Mouse (Mus musculus): ENCODE measurements at regions not wholly inside any gene's neighbourhood (a gene's known extent, or its start where the extent isn't known, plus 50 kb on each side); places are given as distances from the start of the nearest gene placed in this dataset.

DNA sequence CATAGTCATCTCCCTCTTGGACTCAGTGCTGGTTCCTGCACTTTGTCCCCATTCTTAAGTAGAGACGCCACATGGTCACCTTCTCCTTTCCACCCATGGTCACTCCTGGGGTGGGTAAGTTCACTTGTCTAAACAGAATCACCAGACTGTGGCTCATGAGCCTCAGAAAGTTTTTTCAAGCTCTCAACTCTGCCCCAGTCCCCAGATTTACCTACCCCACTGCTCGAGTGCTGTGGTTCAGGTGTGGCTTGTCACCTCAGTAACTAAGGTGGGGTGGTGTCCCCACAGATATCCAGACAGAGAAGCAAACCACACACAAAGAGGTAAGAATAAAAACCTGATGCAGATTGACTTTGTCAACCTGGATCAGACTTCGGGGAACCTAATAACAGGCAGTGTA is 87.6 kb downstream of the Rpl10-ps3 start:
- DNase-seq (ENCODE audit: low read depth, low spot score) = no peak

DNA sequence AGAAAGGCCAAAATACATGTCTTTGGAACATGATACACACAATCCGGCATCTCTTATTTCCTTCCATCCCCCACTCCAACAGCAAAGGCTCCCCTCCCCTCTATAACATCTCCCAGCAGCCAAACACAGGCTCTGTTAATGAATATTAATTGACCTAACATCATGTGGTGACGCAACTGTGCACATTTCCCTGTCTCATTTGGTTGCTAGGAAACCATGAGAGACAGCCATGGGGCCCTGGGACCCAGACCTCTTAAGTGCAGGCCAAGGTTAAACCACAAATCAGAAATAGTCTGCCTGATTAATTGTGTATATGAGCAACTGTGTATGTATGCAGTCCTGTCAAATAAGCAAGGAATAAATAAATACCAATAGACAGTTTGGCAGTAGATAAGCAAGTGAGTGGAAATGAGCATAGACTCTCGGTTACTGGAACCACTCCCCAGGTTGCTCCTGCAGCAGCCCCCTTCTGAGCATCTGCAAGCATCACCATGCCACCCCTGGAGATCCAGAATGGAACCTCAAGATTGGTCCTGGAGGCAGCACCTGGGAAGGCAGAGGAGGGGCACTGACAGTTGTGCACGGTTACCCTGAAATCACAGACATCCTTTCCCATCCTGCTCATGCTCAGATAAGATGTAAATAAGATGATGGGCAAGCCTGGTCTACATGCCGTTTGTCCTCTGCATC is 99.6 kb downstream of the Rpl10-ps3 start:
- DNase-seq (ENCODE audit: low read depth, low spot score) = peak; percentile 44

DNA sequence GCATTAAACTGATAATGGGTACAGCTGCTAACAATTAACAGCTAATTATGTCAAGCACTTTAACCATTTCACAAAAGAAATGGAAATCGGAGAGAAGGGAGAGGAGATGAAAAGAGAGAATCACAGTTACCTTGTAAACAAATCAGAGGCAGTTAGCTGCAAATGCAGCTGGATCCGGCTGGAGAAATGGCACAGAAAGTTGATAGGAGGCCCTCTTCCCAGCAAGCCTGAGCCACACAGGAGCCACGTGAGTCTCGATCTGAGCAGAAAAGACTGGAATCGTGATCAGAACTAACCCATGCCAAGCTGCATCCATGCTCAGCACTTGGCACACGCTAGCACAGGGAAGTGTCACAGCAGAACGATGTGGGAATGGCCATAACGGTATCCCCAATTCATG is 103.8 kb downstream of the Rpl10-ps3 start:
- peak; percentile 20 for DNase-seq (ENCODE audit: low read depth, low spot score)

DNA sequence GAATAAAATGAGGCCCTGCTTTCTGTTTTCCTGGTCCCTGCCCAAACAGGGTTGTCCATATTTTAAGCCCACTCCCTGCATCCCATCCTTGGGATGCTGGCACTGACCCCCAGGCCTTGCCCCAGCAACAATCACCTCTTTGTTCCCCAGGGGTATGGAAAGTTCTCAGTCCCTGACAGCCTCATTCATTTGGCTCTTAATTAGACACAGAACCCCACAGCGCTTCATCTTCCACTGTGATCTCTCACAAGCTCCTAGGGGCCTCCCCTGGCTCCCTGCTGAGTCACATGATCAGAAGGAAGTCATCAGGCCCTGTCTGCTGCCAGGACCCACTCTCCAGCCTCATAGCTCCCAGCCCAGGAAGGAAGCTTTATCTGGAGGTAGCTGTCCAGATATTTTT is 108.9 kb downstream of the Rpl10-ps3 start:
- peak; percentile 37 for DNase-seq (ENCODE audit: low read depth, low spot score)

DNA sequence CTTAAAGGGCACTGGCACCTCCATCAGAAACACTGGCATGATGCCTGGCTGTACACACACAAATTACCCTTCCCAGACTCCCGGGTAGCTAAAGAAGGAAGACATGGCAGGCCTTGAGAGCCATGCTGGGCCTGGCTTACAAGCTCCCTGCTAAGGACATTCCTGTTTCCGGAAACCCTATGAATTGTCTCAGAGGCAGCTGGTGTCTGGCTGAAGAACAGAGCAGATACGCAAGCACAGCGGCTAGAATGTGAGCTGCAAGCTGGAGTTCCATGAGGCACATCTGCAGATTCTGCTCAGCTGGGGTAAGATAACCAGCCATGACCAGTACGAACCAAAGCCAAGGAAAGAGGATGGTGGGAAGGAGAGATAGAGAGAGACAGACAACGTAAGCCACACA is 110.1 kb downstream of the Rpl10-ps3 start:
- peak; percentile 18 for DNase-seq (ENCODE audit: low read depth, low spot score)

DNA sequence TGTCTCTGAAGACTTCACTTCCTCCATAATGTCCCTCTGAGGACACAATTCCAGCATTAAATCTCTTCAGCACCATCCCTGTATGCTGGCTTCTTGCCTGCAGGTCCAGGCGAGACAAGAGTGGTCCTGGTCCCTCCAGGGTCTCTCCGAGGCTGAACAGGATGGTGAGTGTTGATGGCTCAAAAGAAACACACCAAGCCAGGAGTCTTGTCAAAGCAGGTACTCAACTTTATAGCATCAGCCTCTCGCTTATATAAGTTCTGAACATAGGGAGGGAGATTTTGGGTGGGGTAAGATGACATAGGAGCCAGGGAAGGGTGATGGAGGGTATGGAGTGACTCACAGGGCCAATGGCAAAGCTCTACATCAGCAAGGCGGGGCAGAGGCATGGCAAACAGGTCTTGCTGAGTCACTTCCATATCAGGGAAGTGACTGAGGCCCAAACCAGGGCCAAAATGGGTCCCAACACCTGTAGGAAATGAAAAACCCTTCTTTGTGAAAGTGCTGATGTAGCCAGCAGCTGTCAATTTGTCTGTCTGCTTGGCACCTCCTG is 111.7 kb downstream of the Rpl10-ps3 start:
- no peak for DNase-seq (ENCODE audit: low read depth, low spot score)

DNA sequence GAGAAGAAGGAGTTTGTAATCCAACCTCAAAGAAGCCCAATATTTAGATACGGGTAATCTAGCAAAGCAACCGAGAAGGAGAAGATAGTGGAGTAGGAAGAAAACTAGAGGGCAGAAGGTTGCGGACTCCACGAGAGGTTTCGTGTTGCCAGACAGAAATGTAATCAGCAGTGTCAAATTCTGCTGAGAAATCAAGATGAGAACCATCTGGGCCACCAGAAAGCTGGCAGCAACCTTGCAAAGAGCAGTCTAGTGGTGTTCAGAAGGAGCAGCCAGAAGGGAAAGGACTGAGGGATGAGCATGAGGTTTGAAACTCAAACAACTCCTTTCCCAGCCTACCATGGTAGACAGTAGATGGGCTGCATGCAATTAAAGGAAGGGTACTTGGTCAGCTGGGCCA is 134.3 kb downstream of the Rpl10-ps3 start:
- peak; percentile 10 for DNase-seq (ENCODE audit: low read depth, low spot score)

DNA sequence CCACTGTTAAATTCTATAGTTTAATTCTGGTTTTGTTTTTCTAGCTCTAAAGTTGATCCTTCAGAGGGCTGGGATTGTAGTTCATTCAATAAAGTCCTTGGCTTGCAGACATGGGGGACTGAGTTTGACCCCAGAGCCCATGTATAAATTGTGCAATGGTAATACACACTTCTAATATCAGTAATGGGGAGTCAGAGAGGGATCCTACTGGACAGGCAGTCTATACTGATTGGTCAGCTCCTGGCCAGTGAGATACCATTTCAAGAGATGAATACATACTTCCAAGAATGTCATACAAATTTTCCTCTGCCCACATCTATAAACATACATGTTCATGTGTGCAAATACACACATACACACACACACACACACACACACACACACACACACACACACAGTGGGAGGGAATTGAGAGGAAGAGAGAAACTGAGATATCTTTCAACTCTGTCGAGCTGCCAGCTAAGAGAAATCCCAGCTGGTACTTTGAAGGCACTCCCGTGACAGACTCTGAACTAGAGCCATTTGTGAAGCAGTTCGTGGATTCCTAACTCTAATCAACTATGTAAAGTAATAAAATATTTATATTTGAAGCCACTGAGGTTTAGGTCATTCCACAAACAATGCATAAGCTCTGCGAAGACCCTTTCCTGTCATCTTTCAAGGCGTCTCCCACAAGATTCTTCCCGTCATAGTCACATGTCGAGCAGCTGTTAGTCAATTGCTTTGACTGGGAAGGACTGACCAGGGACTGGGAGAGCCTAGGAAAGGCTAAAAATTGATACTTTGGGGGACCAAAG is 145.1 kb downstream of the Rpl10-ps3 start:
- no peak for DNase-seq (ENCODE audit: low read depth, low spot score)

DNA sequence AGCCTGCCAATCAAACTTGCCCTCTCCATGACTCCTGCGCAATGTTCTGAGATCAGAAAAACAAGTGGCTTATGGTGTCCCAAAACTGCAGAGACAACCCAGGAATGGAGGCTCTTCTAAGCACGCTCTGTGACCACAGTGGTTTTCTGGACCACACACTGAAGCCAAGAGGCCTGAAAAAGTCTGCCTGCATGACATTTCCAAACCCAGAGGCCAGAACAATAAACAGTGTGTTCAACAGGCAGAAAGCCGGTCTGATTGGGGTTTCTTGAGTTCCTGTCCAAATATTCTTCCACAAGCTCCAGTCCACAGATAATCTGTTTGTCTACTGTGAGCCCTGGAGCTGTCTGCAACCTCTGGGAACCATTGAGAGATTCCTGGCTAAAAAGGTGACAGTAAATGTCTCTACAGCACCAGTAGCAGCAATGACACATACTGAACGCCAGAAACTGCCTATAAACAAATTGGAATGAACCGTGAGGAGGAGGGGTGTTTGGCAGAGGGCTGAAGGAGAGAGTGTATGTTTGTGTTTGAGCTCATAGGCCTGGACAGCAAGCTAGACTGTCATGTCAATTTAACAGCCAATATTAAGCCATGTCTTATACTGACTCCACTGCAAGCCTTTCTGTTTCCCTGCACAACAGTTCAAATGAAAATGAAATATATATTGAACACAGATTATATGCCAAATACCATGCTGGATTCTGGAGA is 152.2 kb downstream of the Rpl10-ps3 start:
- peak; percentile 12 for DNase-seq (ENCODE audit: low read depth, low spot score)

DNA sequence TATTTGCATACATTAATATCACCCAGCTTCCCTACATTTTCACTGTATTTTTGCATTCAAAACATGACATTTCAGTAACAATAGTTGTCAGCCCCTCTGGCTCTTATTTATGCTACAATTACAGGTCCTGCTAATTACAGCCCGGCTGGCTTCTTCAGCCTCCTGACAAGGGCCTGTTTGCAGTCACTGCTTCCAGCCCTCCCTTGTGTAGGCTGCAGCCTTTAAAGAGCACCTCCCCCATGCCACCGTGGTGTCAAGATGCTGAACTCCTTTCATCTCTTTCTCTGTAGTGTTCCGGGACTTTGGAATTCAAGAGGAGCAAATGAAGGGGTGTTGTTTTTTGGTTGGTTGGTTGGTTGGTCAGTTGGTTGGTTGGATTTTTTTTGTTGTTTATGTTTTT is 153.6 kb downstream of the Rpl10-ps3 start:
- DNase-seq (ENCODE audit: low read depth, low spot score) = peak; percentile 42

DNA sequence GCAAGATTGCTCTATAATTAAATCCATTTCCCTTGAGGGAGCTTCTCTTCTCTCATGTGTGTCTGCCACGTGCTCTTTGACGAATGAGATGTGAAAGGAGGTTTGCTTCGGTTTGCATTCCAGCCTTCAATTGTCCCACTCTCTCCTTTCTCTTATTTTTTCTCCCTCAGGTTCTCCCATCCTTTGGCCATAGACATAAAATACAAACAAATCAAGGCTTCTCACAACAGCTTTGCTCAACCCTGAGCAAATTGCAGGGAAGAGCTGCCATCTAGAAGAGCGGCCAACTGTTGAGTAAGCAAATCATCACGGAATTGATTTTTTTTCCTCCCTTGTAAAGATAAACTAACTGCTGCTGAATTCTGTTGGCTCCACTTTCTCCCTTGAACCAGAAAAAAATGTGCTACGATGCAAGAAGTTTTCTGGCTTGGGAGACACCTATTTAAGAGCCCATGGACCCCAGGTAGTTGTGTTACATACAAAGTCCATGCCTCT is 156.1 kb downstream of the Rpl10-ps3 start:
- DNase-seq (ENCODE audit: low read depth, low spot score) = peak; percentile 24

DNA sequence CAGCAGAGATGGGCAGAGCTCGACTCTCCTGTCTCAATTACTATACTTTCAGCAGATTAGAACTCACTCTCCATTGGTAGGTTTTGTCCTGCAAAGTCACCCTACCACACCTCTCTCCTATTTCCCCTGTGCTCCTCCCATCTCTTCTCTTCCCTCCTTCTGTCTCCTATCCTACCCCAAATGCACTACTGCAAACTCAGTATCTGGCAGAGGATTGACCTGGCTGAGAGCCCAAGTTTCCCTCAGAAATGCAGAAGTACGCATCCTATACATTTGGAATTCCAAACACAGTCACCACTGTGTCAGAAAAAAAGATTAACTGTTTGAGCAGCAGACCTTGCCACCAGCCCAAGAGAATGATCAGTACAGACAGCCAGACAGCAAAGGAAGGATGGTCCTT is 163.4 kb downstream of the Rpl10-ps3 start:
- no peak for DNase-seq (ENCODE audit: low read depth, low spot score)

DNA sequence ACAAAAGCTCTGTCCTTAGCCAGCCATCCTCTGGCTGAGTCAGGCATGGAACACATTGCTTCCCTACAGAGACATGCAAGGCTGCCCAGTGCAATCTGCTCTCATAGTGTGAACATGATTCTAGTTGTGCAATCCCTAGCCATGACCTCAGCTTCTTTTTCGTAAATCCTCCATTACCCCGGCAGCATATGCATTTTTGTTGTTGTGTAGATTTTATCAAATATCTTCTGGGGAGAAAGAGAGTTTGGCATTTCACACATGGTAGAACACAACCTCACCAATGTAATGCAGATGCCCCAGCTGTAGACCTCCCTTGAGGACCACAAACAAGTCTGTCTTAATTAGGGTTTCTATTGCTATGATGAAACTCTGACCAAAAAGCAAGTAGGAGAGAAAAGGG is 168.6 kb downstream of the Rpl10-ps3 start:
- no peak for DNase-seq (ENCODE audit: low read depth, low spot score)

DNA sequence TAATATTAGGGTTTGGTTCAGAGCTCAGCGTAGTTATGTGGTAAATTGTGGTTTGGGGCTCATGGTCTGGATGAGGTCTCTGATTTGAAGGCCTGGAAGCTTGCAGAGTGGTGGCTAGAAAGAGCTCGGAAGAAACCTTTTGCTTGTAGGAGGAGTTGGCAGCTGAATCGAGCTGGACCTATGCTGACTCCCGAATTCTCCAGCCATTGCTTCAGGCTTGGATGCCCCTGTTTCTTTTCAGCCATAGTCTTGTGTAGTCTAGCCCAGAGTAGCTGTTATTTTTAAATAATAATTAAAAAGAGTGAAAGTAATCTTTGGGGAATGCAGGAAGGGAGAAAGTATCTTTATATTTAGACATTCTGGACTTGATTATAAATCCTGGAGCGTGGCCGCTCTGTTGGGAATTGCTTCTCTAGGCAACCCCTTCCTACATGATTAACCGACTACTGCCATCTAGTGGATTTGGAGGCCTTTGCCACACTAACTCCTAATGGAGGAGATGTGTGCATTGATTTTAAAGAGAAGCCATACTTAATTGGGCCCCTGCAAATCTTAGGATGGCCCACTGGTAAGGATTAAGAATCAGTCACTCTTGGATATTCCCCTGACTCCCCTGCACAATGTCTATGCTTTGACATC is 172.8 kb downstream of the Rpl10-ps3 start:
- DNase-seq (ENCODE audit: low read depth, low spot score) = peak; percentile 95

DNA sequence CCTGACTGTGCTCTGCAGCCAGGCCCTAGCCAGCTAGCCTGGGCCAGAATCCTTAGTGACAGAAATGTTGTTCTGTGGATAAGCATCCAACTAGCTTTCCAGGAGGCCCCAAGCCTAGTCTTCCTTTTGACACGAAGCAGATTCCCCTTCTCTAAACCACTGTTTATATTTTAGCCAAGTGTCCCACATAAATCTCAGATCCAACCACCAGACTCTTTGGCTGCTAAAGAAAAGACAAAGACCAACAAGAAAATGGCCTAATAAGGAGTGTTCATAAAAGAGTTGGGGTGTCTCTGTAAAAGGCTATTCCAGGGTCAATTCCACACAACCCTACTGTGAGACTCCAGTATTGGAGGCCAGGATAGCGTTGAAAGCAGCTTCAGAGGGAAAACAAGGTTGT is 173.6 kb downstream of the Rpl10-ps3 start:
- no peak for DNase-seq (ENCODE audit: low read depth, low spot score)

DNA sequence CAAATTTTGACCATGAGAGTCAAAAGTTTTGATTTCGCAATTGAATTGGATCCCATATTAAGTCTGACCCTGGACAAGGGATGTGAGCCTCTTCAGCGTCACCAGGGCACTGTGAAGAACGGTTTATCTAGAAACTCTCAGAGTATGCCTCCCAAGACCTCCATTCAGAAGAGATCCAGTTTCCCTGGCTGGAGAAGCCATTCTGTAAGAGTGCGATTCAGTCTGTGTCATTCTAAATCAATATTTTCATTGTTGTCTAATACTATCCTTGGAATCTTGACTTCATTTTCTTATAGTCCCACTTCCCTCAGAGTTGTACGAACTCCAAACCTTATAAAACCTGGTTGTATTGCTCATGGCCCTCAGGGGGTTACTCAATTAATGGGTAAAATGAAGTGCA is 174.1 kb downstream of the Rpl10-ps3 start:
- no peak for DNase-seq (ENCODE audit: low read depth, low spot score)

DNA sequence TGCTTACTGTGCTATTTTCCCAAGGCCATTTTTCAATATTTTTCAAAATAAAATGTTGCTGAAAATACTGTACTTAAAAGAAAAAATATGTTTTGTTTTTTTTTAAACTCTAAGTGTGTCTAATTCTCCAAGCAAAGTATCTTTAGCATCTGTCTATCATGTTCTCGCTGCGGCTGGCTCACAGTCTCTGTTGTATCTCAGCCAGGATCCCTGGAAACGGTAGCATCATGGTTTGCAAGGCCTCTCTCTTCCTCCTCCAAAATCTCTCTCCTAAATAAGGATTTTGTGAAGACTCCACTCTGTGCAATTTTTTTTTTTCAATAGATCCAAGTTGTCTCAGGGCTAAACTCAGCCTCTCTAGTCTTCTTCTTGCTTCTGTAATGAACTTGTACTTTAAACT is 190.2 kb downstream of the Rpl10-ps3 start:
- DNase-seq (ENCODE audit: low read depth, low spot score) = peak; percentile 70

DNA sequence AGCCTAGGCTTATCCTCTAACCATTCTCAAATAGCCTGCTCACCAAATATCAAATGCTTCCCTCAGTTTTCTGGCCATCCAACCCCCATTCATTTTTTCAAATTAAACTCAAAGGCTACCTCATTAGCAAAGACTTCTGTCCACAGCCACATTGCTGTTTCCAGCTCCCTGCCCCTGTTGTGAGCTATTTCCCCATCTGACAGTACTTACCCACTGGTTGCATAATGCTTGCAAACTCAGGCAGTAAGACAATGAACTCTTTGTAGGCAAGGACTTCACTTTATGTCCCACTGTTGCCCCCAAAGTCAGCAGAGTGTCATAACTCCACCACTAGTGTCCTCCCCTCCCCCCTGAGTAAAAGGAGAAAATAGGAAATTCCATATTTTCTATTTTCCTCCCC is 194.7 kb downstream of the Rpl10-ps3 start:
- peak; percentile 53 for DNase-seq (ENCODE audit: low read depth, low spot score)

DNA sequence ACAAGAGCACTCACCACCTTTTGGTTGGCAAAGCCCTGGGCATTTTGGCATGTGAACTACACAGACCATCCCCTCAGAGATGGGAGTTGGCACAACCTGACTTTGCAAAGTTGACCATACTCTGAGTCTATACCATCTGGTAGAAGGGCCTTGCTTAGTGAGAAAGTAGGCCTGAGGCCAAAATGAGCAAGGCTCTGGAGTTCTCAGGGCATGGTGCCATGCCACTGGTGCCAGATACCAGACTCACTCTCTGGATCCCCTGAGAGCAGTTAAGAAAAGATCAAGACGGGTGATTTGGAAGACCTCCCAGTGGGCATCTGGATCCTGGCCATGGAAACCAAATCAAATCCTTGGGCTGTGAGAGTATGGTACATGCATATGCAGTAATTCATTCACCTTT is 202.0 kb downstream of the Rpl10-ps3 start:
- DNase-seq (ENCODE audit: low read depth, low spot score) = peak; percentile 34

DNA sequence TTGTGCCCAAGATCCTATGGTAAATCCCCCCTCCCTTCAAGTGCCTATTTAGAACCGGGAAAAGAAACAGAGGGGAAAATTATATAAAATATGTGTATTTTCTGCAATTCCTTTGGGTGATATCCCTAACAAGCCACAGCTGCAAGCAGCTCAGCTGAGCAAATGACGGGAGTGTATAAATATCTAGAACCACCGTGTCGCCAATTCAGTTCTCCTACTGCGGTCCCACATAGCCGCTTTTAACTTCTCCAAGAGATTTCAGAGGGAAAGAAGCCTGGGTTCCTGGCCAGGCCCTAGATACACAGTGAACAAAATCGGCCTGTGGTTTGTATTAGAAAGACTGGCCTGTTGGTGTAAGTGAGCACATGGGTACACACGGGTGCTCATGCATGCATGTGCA is 202.7 kb downstream of the Rpl10-ps3 start:
- DNase-seq (ENCODE audit: low read depth, low spot score) = peak; percentile 61

DNA sequence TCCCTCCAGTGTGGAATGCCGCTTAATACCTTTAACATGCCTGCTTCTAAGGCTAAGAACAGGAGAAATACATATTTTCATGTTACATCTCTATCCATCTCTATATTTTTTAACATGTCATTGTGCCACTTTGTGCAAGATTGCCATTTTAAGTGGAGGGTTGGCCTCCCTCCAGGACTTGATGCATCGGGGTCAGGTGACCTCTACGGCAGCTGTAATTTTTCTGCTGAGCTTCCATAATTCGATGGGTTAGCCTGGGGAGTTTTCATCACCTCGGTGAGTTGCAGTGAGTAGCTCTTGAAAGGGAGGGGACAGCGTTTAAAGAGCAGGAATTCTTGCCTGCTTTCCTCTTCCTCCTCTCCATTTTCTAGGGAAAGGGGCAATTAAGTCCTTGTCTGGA is 203.6 kb downstream of the Rpl10-ps3 start:
- DNase-seq (ENCODE audit: low read depth, low spot score) = no peak

Data from brain, adult 2 months (tissue).